Mouse (Mus musculus): ENCODE measurements at regions not wholly inside any gene's neighbourhood (a gene's known extent, or its start where the extent isn't known, plus 50 kb on each side); places are given as distances from the start of the nearest gene placed in this dataset.

- in situ Hi-C loops (cut with MboI; ENCODE audit: low sequenced_read_pairs in 2 of 2, unreplicated experiment in 2 of 2): no loop called here
- TF ChIP-seq MAFK (IDR thresholded peaks at IDR 0.05; ENCODE audit: insufficient read depth, low read depth, low read length): no peak
- no peak for TF ChIP-seq CHD2 (IDR thresholded peaks at IDR 0.05; ENCODE audit: low read depth, low read length)
- TF ChIP-seq ZC3H11A (IDR thresholded peaks at IDR 0.05; ENCODE audit: borderline replicate concordance, low read depth, low read length): no peak
- no peak for TF ChIP-seq ZNF384 (IDR thresholded peaks at IDR 0.05; ENCODE audit: low read depth, low read length)
- TF ChIP-seq HCFC1 (IDR thresholded peaks at IDR 0.05; ENCODE audit: borderline replicate concordance, insufficient read depth, low read length): no peak
- H3K9ac ChIP-seq (ENCODE audit: insufficient read depth, low read depth, low read length, poor library complexity, severe bottlenecking): no peak overlapping the region
- no peak overlapping the region for H3K27ac ChIP-seq (ENCODE audit: insufficient read depth, low read depth, low read length, poor library complexity, severe bottlenecking)
- no peaks in the 10 kb centered on the region for H3K36me3 ChIP-seq (ENCODE audit: control insufficient read depth, insufficient read depth, low read length, poor library complexity, severe bottlenecking)
- H3K9me3 ChIP-seq (ENCODE audit: control insufficient read depth, insufficient read depth, low read depth, low read length): no peaks in the 10 kb centered on the region
- no peak for DNase-seq (ENCODE audit: low read depth, low spot score)
- no peak overlapping the region for H3K4me3 ChIP-seq (ENCODE audit: insufficient read depth in 1 of 2, low read depth in 1 of 2, low read length in 2 of 2, poor library complexity in 1 of 2, severe bottlenecking in 1 of 2)
- no peaks in the 10 kb centered on the region for H3K4me1 ChIP-seq (ENCODE audit: control insufficient read depth in 2 of 2, insufficient read depth in 2 of 2, low read length in 2 of 2, poor library complexity in 1 of 2)
Measured at GRCm38 (mm10) chr2:59416491-59417195, 67.8 kb upstream of the Dapl1 start.

- Histone ChIP-seq H3K9ac (ENCODE audit: insufficient read depth, low read depth, low read length, poor library complexity, severe bottlenecking) (no peak overlapping the region), H3K4me1 (ENCODE audit: control insufficient read depth in 2 of 2, insufficient read depth in 2 of 2, low read length in 2 of 2, poor library complexity in 1 of 2) (no peaks in the 10 kb centered on the region), H3K36me3 (ENCODE audit: control insufficient read depth, insufficient read depth, low read length, poor library complexity, severe bottlenecking) (no peaks in the 10 kb centered on the region), H3K4me3 (ENCODE audit: insufficient read depth in 1 of 2, low read depth in 1 of 2, low read length in 2 of 2, poor library complexity in 1 of 2, severe bottlenecking in 1 of 2) (no peak overlapping the region), H3K27ac (ENCODE audit: insufficient read depth, low read depth, low read length, poor library complexity, severe bottlenecking) (no peak overlapping the region), H3K9me3 (ENCODE audit: control insufficient read depth, insufficient read depth, low read depth, low read length) (no peaks in the 10 kb centered on the region)
- no peak for DNase-seq (ENCODE audit: low read depth, low spot score)
- TF ChIP-seq ZC3H11A (IDR thresholded peaks at IDR 0.05; ENCODE audit: borderline replicate concordance, low read depth, low read length): no peak
- TF ChIP-seq ZNF384 (IDR thresholded peaks at IDR 0.05; ENCODE audit: low read depth, low read length): no peak
- in situ Hi-C loops (cut with MboI; ENCODE audit: low sequenced_read_pairs in 2 of 2, unreplicated experiment in 2 of 2): no loop called here
Measured at GRCm38 (mm10) chr2:59417384-59417955, 67.0 kb upstream of the Dapl1 start.

- H3K9me3 ChIP-seq (ENCODE audit: control insufficient read depth, insufficient read depth, low read depth, low read length): no peaks in the 10 kb centered on the region
- H3K36me3 ChIP-seq (ENCODE audit: control insufficient read depth, insufficient read depth, low read length, poor library complexity, severe bottlenecking): no peaks in the 10 kb centered on the region
- TF ChIP-seq ZC3H11A (IDR thresholded peaks at IDR 0.05; ENCODE audit: borderline replicate concordance, low read depth, low read length) (no peak), ZNF384 (IDR thresholded peaks at IDR 0.05; ENCODE audit: low read depth, low read length) (no peak), MAFK (IDR thresholded peaks at IDR 0.05; ENCODE audit: insufficient read depth, low read depth, low read length) (no peak), HCFC1 (IDR thresholded peaks at IDR 0.05; ENCODE audit: borderline replicate concordance, insufficient read depth, low read length) (no peak), CHD2 (IDR thresholded peaks at IDR 0.05; ENCODE audit: low read depth, low read length) (no peak)
- no peak overlapping the region for H3K27ac ChIP-seq (ENCODE audit: insufficient read depth, low read depth, low read length, poor library complexity, severe bottlenecking)
- no peak overlapping the region for H3K4me3 ChIP-seq (ENCODE audit: insufficient read depth in 1 of 2, low read depth in 1 of 2, low read length in 2 of 2, poor library complexity in 1 of 2, severe bottlenecking in 1 of 2)
- H3K4me1 ChIP-seq (ENCODE audit: control insufficient read depth in 2 of 2, insufficient read depth in 2 of 2, low read length in 2 of 2, poor library complexity in 1 of 2): no peaks in the 10 kb centered on the region
- no peak overlapping the region for H3K9ac ChIP-seq (ENCODE audit: insufficient read depth, low read depth, low read length, poor library complexity, severe bottlenecking)
- no peak for DNase-seq (ENCODE audit: low read depth, low spot score)
- in situ Hi-C loops (cut with MboI; ENCODE audit: low sequenced_read_pairs in 2 of 2, unreplicated experiment in 2 of 2): no loop called here
Measured at GRCm38 (mm10) chr2:59420496-59420895, 64.0 kb upstream of the Dapl1 start.

- no peak overlapping the region for H3K27ac ChIP-seq (ENCODE audit: insufficient read depth, low read depth, low read length, poor library complexity, severe bottlenecking)
- TF ChIP-seq CHD2 (IDR thresholded peaks at IDR 0.05; ENCODE audit: low read depth, low read length) (no peak), ZC3H11A (IDR thresholded peaks at IDR 0.05; ENCODE audit: borderline replicate concordance, low read depth, low read length) (no peak), MAFK (IDR thresholded peaks at IDR 0.05; ENCODE audit: insufficient read depth, low read depth, low read length) (no peak), ZNF384 (IDR thresholded peaks at IDR 0.05; ENCODE audit: low read depth, low read length) (no peak), HCFC1 (IDR thresholded peaks at IDR 0.05; ENCODE audit: borderline replicate concordance, insufficient read depth, low read length) (no peak)
- H3K9me3 ChIP-seq (ENCODE audit: control insufficient read depth, insufficient read depth, low read depth, low read length): no peaks in the 10 kb centered on the region
- no peak overlapping the region for H3K9ac ChIP-seq (ENCODE audit: insufficient read depth, low read depth, low read length, poor library complexity, severe bottlenecking)
- no peak overlapping the region for H3K4me3 ChIP-seq (ENCODE audit: insufficient read depth in 1 of 2, low read depth in 1 of 2, low read length in 2 of 2, poor library complexity in 1 of 2, severe bottlenecking in 1 of 2)
- no peaks in the 10 kb centered on the region for H3K4me1 ChIP-seq (ENCODE audit: control insufficient read depth in 2 of 2, insufficient read depth in 2 of 2, low read length in 2 of 2, poor library complexity in 1 of 2)
- no peak for DNase-seq (ENCODE audit: low read depth, low spot score)
- H3K36me3 ChIP-seq (ENCODE audit: control insufficient read depth, insufficient read depth, low read length, poor library complexity, severe bottlenecking): no peaks in the 10 kb centered on the region
- in situ Hi-C loops (cut with MboI; ENCODE audit: low sequenced_read_pairs in 2 of 2, unreplicated experiment in 2 of 2): no loop called here
Measured at GRCm38 (mm10) chr2:59422291-59423242, 61.9 kb upstream of the Dapl1 start.
